Mouse (Mus musculus): ENCODE results near the gene Olfr1291-ps1.

DNA sequence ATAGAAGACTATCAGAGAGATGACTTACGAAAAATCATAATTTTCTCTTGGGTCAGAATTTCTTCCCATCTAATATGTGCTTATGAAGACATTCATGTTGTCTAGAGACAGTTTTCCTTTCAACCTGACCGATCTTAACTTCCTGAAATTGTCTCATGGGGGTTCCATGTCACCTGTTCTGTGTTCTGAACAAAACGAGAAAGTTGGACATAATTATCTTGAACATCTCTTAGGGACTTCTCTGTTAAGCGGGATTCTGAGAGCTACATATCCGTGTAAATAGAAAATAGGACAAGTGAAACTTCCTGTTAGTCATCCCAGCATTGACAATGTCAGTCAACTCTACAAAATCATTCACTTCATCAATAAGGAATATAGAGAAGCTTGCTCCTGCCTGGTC lies 3.3 kb upstream of the Olfr1291-ps1 start, which contains the start of gene Olfr1290:
- no peak for TF ChIP-seq POLR2A (IDR thresholded peaks at IDR 0.05; ENCODE audit: control insufficient read depth, low read depth, low read length)
- no peak for TF ChIP-seq CTCF (IDR thresholded peaks at IDR 0.05; ENCODE audit: control insufficient read depth, insufficient read depth, insufficient replicate concordance, low read depth, low read length)
